Mouse (Mus musculus): ENCODE results near the gene Npcd.

DNA sequence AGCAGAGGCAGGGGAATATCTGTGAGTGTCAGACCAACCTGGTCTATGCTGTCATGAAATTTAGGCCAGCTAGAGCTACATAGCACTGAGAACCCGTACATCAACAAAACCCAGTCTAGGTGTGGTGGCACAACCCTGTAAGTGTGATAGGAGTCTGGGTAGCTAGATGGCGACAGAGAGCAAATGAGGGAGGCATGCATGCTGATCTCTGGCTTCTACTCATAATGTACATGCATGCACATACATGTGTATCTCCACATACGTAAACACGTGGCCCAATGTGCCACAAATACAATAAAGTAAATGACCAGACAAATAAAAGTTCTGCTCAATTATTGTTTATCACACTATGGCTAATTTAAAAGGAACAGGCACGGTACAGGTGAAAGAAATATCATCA is 25.9 kb downstream of the Npcd start:
- peak; percentile 87 for TF ChIP-seq CTCF (IDR thresholded peaks at IDR 0.05; ENCODE audit: low read depth)
- TF ChIP-seq EP300 (optimal IDR thresholded peaks at IDR 0.05): no peak

Data from stomach, postnatal 0 days (tissue).